Mouse (Mus musculus): ENCODE results near the gene Ppm1h. TPM values are rescaled to one million over a fixed set of nuclear protein-coding genes. Genes with fewer than 3 reads are reported as not detected.

The Ppm1h gene
- polyA plus RNA-seq, 1 experiment from 2014 or later = 11.8 TPM

DNA sequence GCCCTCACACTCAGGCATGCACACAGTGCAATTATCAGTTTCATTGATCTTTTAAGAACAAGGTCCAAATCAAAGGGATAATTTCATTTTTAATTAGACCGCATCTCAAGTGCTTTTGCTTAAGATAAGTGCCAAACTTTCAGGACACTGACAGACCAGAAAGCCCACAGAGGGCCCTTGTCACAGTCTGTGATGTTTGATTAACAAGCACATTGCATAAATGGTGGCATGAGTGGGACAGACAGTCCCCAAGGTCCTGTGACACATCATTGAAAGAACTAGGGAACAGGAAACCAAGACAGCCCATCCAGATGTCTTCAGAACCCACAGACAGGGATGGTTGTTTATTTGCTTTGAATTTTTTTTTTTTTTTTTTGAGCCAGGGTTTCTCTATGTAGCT, 221.9 kb downstream of the Ppm1h start:
- H3K27me3 ChIP-seq = no peaks in the 10 kb centered on the region
- H3K9me3 ChIP-seq (replicated peaks) = no peaks in the 10 kb centered on the region
- WGBS = 93% methylated on average over 1 of the region's 1 CpGs
- H3K4me1 ChIP-seq = peaks cover 23% of the 10 kb centered on the region
- H3K4me3 ChIP-seq = no peak overlapping the region
- H3K27ac ChIP-seq = peak overlapping the region; percentile 53; the same call in 1 of the 2 replicates
- H3K9ac ChIP-seq = no peak overlapping the region
- no peaks in the 10 kb centered on the region for H3K36me3 ChIP-seq
- no peak for ATAC-seq (ENCODE audit: low FRiP score)
- H3K4me2 ChIP-seq (replicated peaks) = no peak overlapping the region

- H3K9me3 ChIP-seq (replicated peaks) = no peaks in the 10 kb centered on the region
- no peak overlapping the region for H3K9ac ChIP-seq
- no peaks in the 10 kb centered on the region for H3K36me3 ChIP-seq
- H3K4me2 ChIP-seq (replicated peaks) = no peak overlapping the region
- H3K4me3 ChIP-seq = no peak overlapping the region
- peaks cover 22% of the 10 kb centered on the region for H3K4me1 ChIP-seq
- no peak for ATAC-seq (ENCODE audit: low FRiP score)
- H3K27me3 ChIP-seq = no peaks in the 10 kb centered on the region
- no peak overlapping the region for H3K27ac ChIP-seq
- WGBS = 74% methylated on average over 5 of the region's 5 CpGs
Observed at GRCm38 (mm10) chr10:122901379-122901778, 222.8 kb downstream of the Ppm1h start.

GRCm38 (mm10) chr10:122909406-122910032, 231.0 kb downstream of the Ppm1h start:
- ATAC-seq (ENCODE audit: low FRiP score) = no peak
- Histone ChIP-seq H3K4me1 (peaks cover 28% of the 10 kb centered on the region), H3K27me3 (no peaks in the 10 kb centered on the region), H3K27ac (no peak overlapping the region), H3K4me3 (no peak overlapping the region), H3K4me2 (replicated peaks) (no peak overlapping the region), H3K9me3 (replicated peaks) (no peaks in the 10 kb centered on the region), H3K9ac (no peak overlapping the region), H3K36me3 (no peaks in the 10 kb centered on the region)
- WGBS = 87% methylated on average over 9 of the region's 9 CpGs

GRCm38 (mm10) chr10:122910798-122911225, 232.2 kb downstream of the Ppm1h start:
- Histone ChIP-seq H3K36me3 (no peaks in the 10 kb centered on the region), H3K4me2 (replicated peaks) (no peak overlapping the region), H3K27me3 (no peaks in the 10 kb centered on the region), H3K9ac (no peak overlapping the region), H3K27ac (peak overlapping the region; percentile 90), H3K4me3 (no peak overlapping the region), H3K9me3 (replicated peaks) (no peaks in the 10 kb centered on the region), H3K4me1 (peaks cover 28% of the 10 kb centered on the region)
- no peak for ATAC-seq (ENCODE audit: low FRiP score)
- 49% methylated on average over 8 of the region's 8 CpGs for WGBS

- Histone ChIP-seq H3K36me3 (no peaks in the 10 kb centered on the region), H3K9me3 (replicated peaks) (no peaks in the 10 kb centered on the region), H3K9ac (no peak overlapping the region), H3K4me1 (peaks cover 28% of the 10 kb centered on the region), H3K27ac (peak overlapping the region; percentile 90), H3K4me3 (no peak overlapping the region), H3K27me3 (no peaks in the 10 kb centered on the region), H3K4me2 (replicated peaks) (no peak overlapping the region)
- WGBS = 55% methylated on average over 8 of the region's 8 CpGs
- peak; percentile 36; the same call in 1 of the 2 replicates for ATAC-seq (ENCODE audit: low FRiP score)
Observed at GRCm38 (mm10) chr10:122911668-122912067, 233.1 kb downstream of the Ppm1h start.

- H3K27ac ChIP-seq = peak overlapping the region; percentile 90
- no peak overlapping the region for H3K9ac ChIP-seq
- H3K4me2 ChIP-seq (replicated peaks) = no peak overlapping the region
Observed at GRCm38 (mm10) chr10:122912086-122912690, 233.6 kb downstream of the Ppm1h start.

DNA sequence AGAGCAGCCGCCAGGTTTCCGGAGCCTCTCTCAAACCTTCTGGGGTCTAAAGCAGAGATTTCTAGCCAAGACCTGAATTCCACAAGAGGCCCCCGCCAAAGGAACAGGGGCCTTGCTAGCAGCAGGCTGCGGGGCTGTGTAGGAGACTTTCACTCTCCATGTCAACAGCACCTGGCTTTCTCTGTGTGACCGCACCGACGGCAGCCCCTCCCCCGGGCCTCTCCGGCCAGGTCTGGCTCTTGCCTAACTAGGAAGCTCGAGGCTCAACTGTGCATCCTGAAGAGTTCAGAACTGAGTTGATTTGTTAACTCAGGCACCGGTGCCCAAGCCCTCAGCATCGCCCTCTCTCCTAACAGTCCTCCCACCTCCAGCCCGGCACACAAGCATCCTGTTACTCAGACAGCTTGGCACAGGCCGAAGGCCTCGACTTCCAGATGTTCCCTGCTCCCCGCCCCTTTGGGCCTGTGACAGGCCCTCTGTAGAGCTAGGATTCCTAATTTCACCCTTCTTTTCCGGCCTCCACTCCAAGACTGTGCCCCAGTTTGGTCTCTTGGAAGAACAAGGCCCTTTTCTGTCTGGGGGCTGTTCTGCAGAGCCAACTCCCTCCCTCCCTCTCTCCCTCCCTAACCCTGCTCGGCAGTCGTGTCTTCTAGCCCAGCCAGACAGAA, 234.3 kb downstream of the Ppm1h start:
- peaks cover 28% of the 10 kb centered on the region for H3K4me1 ChIP-seq
- 14% methylated on average over 19 of the region's 19 CpGs for WGBS
- peak; percentile 75 for ATAC-seq (ENCODE audit: low FRiP score)
- 0 out of 2 replicates have a peak overlapping the region, but pooled peaks have one; percentile 23 for H3K9ac ChIP-seq
- H3K4me2 ChIP-seq (replicated peaks) = peak overlapping the region; percentile 21; the same call in 1 of the 2 replicates
- H3K36me3 ChIP-seq = no peaks in the 10 kb centered on the region
- no peak overlapping the region for H3K4me3 ChIP-seq
- H3K27me3 ChIP-seq = no peaks in the 10 kb centered on the region
- peak overlapping the region; percentile 90 for H3K27ac ChIP-seq
- H3K9me3 ChIP-seq (replicated peaks) = no peaks in the 10 kb centered on the region

More at GRCm38 (mm10) chr10:122912086-122912690, 233.6 kb downstream of the Ppm1h start:
- Histone ChIP-seq H3K4me3 (no peak overlapping the region), H3K27me3 (no peaks in the 10 kb centered on the region), H3K4me1 (peaks cover 28% of the 10 kb centered on the region), H3K9me3 (replicated peaks) (no peaks in the 10 kb centered on the region), H3K36me3 (no peaks in the 10 kb centered on the region)
- 29% methylated on average over 12 of the region's 12 CpGs for WGBS
- no peak for ATAC-seq (ENCODE audit: low FRiP score)

DNA sequence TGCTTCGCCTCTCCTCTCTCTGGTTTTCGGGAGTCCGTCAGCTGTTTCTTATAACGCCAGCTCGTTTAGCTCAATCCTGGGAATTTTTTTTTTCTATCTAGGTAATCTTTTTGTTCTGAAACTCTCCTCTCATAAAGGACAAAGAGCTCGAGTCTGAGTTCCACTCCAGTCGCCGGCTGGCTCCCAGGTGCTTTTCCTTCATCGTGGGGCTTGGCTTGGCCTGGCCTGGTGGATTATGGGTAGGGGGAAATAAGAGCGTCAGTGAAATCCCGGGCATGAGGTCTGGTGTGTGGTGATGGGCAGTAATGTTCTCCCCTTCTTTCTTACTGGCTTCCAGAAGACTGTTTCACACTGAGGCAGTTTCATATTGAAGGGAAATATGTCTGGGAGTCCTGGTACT, 234.8 kb downstream of the Ppm1h start:
- Histone ChIP-seq H3K9me3 (replicated peaks) (no peaks in the 10 kb centered on the region), H3K4me2 (replicated peaks) (peak overlapping the region; percentile 21; the same call in 1 of the 2 replicates), H3K9ac (no peak overlapping the region), H3K36me3 (no peaks in the 10 kb centered on the region), H3K27me3 (no peaks in the 10 kb centered on the region), H3K4me1 (peaks cover 28% of the 10 kb centered on the region), H3K27ac (peak overlapping the region; percentile 90), H3K4me3 (no peak overlapping the region)
- WGBS = 44% methylated on average over 11 of the region's 11 CpGs
- ATAC-seq (ENCODE audit: low FRiP score) = no peak

DNA sequence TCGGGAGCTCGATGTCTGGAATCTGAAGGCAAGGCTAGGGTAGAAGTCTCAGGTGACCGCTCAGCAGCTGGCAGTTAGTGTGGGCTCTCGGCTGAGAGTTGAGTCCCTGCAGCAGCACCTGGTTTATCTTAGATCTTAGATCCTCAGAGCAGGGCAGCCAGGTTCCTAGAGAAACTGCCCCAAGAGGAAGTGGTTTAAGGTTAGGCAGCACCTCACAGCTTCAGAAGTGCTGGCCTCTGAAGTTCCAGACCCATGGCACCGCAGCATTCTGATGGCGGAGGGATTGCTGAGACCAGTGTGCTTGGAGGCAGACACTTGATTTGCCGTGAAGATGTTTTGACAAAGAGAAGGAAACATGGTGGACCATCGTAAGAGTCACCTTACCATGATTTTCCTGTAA, 237.3 kb downstream of the Ppm1h start:
- H3K36me3 ChIP-seq = no peaks in the 10 kb centered on the region
- no peak overlapping the region for H3K27ac ChIP-seq
- no peaks in the 10 kb centered on the region for H3K27me3 ChIP-seq
- H3K4me2 ChIP-seq (replicated peaks) = no peak overlapping the region
- ATAC-seq (ENCODE audit: low FRiP score) = no peak
- peaks cover 24% of the 10 kb centered on the region for H3K4me1 ChIP-seq
- no peaks in the 10 kb centered on the region for H3K9me3 ChIP-seq (replicated peaks)
- H3K9ac ChIP-seq = no peak overlapping the region
- H3K4me3 ChIP-seq = no peak overlapping the region
- WGBS = 74% methylated on average over 8 of the region's 8 CpGs

DNA sequence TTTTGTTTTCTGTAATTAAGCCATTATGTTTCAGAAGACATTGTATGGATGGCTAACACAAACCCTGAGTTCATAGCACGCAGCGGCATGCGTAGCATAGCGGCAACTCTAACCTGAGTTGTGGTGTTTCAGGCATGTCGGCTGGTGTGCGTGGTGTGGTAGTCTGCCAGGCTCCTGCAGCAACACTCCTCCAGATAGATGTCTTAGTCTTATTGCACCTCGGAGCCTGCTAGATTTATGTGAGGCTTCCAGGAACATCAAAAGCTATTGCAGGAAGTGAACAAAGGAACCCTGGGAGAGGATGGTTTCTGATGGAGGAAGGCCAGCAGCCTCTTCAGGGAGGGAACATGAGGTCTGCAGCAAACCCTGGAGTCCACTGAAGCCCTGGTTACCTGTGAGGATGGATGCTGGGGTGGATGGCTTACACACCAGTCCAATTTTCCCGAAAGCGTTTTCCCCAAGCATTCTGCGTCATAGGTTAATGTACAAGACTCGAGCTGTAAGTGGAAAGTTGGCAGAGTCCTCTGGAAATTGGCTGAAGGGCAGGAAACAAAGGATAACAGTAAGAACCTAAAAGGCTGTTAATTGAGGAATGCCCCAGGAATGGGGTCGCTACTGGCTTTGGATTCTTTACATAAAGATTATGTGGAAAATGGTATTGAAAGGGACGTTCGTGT, 239.2 kb downstream of the Ppm1h start:
- Histone ChIP-seq H3K9ac (no peak overlapping the region), H3K4me3 (no peak overlapping the region), H3K9me3 (replicated peaks) (no peaks in the 10 kb centered on the region), H3K36me3 (no peaks in the 10 kb centered on the region), H3K4me2 (replicated peaks) (no peak overlapping the region), H3K4me1 (peaks cover 11% of the 10 kb centered on the region), H3K27ac (no peak overlapping the region), H3K27me3 (no peaks in the 10 kb centered on the region)
- ATAC-seq (ENCODE audit: low FRiP score) = no peak
- WGBS = 92% methylated on average over 14 of the region's 14 CpGs

DNA sequence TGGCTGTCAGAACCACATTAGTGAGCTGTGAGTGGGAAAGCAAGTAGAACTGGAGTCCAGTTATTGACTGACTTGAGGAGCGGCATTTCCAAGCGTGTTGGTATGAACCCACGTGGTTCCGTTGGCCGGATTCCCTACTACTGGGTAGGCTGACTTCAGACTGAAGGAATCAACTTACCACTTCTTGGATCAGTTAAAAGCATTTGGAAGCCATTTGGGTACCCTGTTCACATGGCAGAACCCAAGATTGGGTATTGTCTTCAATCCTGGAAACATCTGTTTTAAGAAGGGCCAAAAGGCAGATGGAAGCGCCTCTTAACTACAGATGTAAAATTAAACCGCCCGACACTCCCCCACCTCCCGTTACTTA, 239.7 kb downstream of the Ppm1h start:
- H3K4me2 ChIP-seq (replicated peaks) = no peak overlapping the region
- H3K36me3 ChIP-seq = no peaks in the 10 kb centered on the region
- no peaks in the 10 kb centered on the region for H3K27me3 ChIP-seq
- H3K4me3 ChIP-seq = no peak overlapping the region
- no peak overlapping the region for H3K27ac ChIP-seq
- ATAC-seq (ENCODE audit: low FRiP score) = no peak
- no peak overlapping the region for H3K9ac ChIP-seq
- WGBS = 87% methylated on average over 9 of the region's 9 CpGs
- H3K9me3 ChIP-seq (replicated peaks) = no peaks in the 10 kb centered on the region
- H3K4me1 ChIP-seq = peaks cover 6% of the 10 kb centered on the region

- Histone ChIP-seq H3K4me1 (peaks cover 3% of the 10 kb centered on the region; the same call in 1 of the 2 replicates), H3K9me3 (replicated peaks) (no peaks in the 10 kb centered on the region), H3K27me3 (no peaks in the 10 kb centered on the region), H3K27ac (no peak overlapping the region), H3K36me3 (no peaks in the 10 kb centered on the region), H3K4me3 (no peak overlapping the region), H3K4me2 (replicated peaks) (no peak overlapping the region), H3K9ac (no peak overlapping the region)
- no peak for ATAC-seq (ENCODE audit: low FRiP score)
- 86% methylated on average over 5 of the region's 5 CpGs for WGBS
Observed at GRCm38 (mm10) chr10:122918754-122919153, 240.2 kb downstream of the Ppm1h start.

Measured in hindbrain, embryonic 12.5 days (tissue).